Mouse (Mus musculus) liver, embryonic 14.5 days (tissue): ENCODE results near the gene Gse1. TPM values are rescaled to one million over a fixed set of nuclear protein-coding genes. Genes with fewer than 3 reads are reported as not detected.
A peak's percentile ranks its signal among the peaks of the same experiment; 100 is the strongest.

Experiments
- ATAC-seq: fragments of 200-750 bp; cut with Nextera tagmentation; 2 replicates; pipeline ENCODE4 v1.8.0; 2017; ENCODE audit warnings: moderate number of reproducible peaks, mild to moderate bottlenecking, moderate library complexity; ENCODE audit not compliant: insufficient read depth
- DNase-seq, 3 experiments: peaks; one replicate each; pipeline ENCODE4 v3.0.0-alpha.2; 2012 to 2013; ENCODE audit warnings: low read depth in 3 of 3, low spot score in 3 of 3
- H3K27ac ChIP-seq: fragments of 300-500 bp; sonication (generic); 2 replicates; pipeline ENCODE4 v1.5.1; 2014; ENCODE audit warnings: moderate library complexity, mild to moderate bottlenecking, control low read depth, inconsistent platforms
- H3K27me3 ChIP-seq: fragments of 300-500 bp; sonication (generic); 2 replicates; pipeline ENCODE4 v1.6.1; 2014; ENCODE audit warnings: mild to moderate bottlenecking, low read length, moderate library complexity; ENCODE audit not compliant: control insufficient read depth, insufficient read depth
- H3K36me3 ChIP-seq: fragments of 300-500 bp; sonication (generic); replicated peaks from 2 replicates; pipeline ENCODE4 v1.6.1; 2014; ENCODE audit warnings: low read depth; ENCODE audit not compliant: control insufficient read depth, insufficient read depth
- H3K4me1 ChIP-seq, 2 experiments: fragments of 200-500 bp in 1 of 2; fragments of 300-500 bp in 1 of 2; sonication (generic) in 1 of 2; replicated peaks; 2 replicates each; pipeline ENCODE4 v1.6.1; 2012 to 2014; ENCODE audit warnings: antibody characterized with exemption in 1 of 2, inconsistent platforms in 1 of 2, low read length in 1 of 2; ENCODE audit not compliant: control insufficient read depth in 2 of 2, insufficient read depth in 2 of 2
- H3K4me2 ChIP-seq: fragments of 300-500 bp; sonication (generic); 2 replicates; pipeline ENCODE4 v1.6.1; 2014; ENCODE audit warnings: low read depth, mild to moderate bottlenecking, control low read depth, moderate library complexity
- H3K4me3 ChIP-seq, 2 experiments: fragments of 200-500 bp in 1 of 2; fragments of 300-500 bp in 1 of 2; sonication (generic) in 1 of 2; 2 replicates each; pipeline ENCODE4 v1.5.1; 2012 to 2014; ENCODE audit warnings: low read depth in 2 of 2, low read length in 2 of 2, mild to moderate bottlenecking in 2 of 2, control low read depth in 1 of 2, inconsistent platforms in 1 of 2, moderate library complexity in 1 of 2; ENCODE audit not compliant: insufficient read depth in 1 of 2
- H3K9ac ChIP-seq: fragments of 300-500 bp; sonication (generic); replicated peaks from 2 replicates; pipeline ENCODE4 v1.6.1; 2014; ENCODE audit warnings: mild to moderate bottlenecking, control low read depth, moderate library complexity
- H3K9me3 ChIP-seq: fragments of 300-500 bp; sonication (generic); 2 replicates; pipeline ENCODE4 v1.6.1; 2016; ENCODE audit warnings: low read length, mixed read lengths; ENCODE audit not compliant: control insufficient read depth
- CTCF ChIP-seq: IDR thresholded peaks from 2 replicates; pipeline ENCODE4 v1.5.1; 2016; ENCODE audit warnings: antibody characterized with exemption, low read depth, control low read depth
- EP300 ChIP-seq: IDR thresholded peaks from 2 replicates; pipeline ENCODE4 v1.6.1; 2016; ENCODE audit warnings: antibody characterized with exemption, low read depth
- WGBS: fragments of 180-500 bp; shearing (Covaris S2); extraction: QIAGEN DNeasy Blood & Tissue Kit; methylation state at CpG from one replicate; pipeline ENCODE4 v1.1.7; 2014; ENCODE audit not compliant: insufficient replicate concordance; 5-methylcytosine and 5-hydroxymethylcytosine counted together
- polyA plus RNA-seq, 2 experiments: library from polyadenylated mRNA; depleted of rRNA in 1 of 2; stranded (reverse) in 1 of 2; unstranded in 1 of 2; fragments of >200 nt; fragmentation: Nextera tagmentation in 1 of 2; extraction: Ambion mirVana in 1 of 2; gene quantifications; 2 replicates each; pipeline versions ENCODE4 v1.2.1 to v1.2.3; 2012 to 2014

Gse1 gene
- polyA plus RNA-seq, 2 experiments: 11.4 to 14.9 TPM

DNA sequence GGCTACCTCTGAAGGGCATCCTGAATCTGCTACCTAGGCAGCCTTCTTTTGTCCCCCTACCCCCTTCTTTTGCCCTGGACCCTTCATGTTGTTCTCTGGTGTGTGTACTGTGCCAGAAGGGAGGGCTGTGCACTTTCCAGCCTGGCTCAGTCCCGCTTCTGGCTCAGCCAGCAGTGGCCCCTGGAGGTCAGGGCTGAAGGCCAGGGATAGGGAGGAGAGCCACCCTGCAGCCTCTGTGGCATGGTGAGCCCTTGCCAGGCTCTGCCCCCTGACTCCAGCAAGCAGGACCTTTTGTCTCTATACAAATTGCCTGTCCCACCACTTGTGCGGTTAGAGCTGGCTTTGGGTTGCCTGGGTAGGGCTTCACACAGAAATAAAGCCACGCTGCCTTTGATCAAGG, 85.4 kb downstream of the Gse1 start:
- Histone ChIP-seq H3K4me3 (no peak overlapping the region), H3K4me2 (no peak overlapping the region), H3K27me3 (no peaks in the 10 kb centered on the region), H3K9ac (no peak overlapping the region), H3K36me3 (no peaks in the 10 kb centered on the region), H3K27ac (no peak overlapping the region), H3K9me3 (no peaks in the 10 kb centered on the region), H3K4me1 (no peaks in the 10 kb centered on the region)
- WGBS: 74% methylated on average over 3 of the region's 3 CpGs
- ATAC-seq (no peak), DNase-seq (no peak)
- no peak for TF ChIP-seq EP300
- no peak for TF ChIP-seq CTCF

DNA sequence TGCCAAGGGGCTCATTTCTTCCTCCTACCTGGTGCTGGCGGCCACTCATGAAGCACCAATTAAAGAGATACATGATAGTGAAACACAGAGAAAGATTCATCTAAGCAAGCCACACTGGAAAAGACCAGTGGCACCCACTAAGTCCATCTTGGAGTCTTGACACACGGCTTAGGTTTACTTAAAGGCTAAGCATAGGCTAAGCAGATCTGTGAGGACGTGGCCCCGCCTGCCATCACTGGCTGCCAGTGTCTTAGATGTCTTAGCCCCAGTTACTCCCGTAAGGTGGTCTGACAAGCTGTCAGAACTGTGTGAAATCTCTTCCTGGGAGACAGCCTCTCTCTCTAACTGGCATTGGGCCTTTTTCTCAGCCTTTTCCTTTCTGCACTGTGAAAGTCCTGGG, 86.7 kb downstream of the Gse1 start:
- no peak for TF ChIP-seq CTCF
- no peak for TF ChIP-seq EP300
- Histone ChIP-seq H3K27ac (no peak overlapping the region), H3K36me3 (no peaks in the 10 kb centered on the region), H3K4me3 (no peak overlapping the region), H3K9me3 (no peaks in the 10 kb centered on the region), H3K4me2 (no peak overlapping the region), H3K4me1 (peaks cover 0 to 4% of the 10 kb centered on the region in 2 experiments; a peak in 2 of 4 replicates), H3K9ac (no peak overlapping the region), H3K27me3 (no peaks in the 10 kb centered on the region)
- ATAC-seq: no peak
- DNase-seq: no peak
- 65% methylated on average over 5 of the region's 5 CpGs for WGBS

DNA sequence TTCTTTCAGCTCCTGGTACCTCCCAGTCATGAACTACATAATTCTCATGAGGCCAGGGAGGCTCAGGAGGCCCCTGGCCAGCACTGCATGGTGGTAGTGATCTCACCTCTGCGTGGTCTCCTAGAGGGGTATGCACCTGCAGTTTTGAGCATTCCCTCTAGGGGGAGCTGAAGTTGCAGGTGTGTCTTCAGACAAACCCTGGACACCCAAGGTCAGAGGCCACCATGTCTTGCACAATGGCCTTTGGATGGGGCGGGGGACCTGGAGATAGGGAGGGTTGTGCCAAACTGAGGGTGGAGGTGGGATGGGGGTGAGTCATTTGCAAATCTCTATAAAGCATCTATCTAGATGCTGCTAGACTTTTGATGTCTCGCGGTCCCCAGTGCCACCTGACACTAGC, 87.4 kb downstream of the Gse1 start:
- Histone ChIP-seq H3K27ac (no peak overlapping the region), H3K4me3 (no peak overlapping the region), H3K9ac (no peak overlapping the region), H3K4me2 (no peak overlapping the region), H3K27me3 (no peaks in the 10 kb centered on the region), H3K36me3 (no peaks in the 10 kb centered on the region), H3K9me3 (no peaks in the 10 kb centered on the region), H3K4me1 (peaks cover 0 to 4% of the 10 kb centered on the region in 2 experiments; a peak in 2 of 4 replicates)
- WGBS: 68% methylated on average over 4 of the region's 4 CpGs
- TF ChIP-seq CTCF (peak; percentile 79), EP300 (no peak)
- DNase-seq (no peak), ATAC-seq (no peak)

DNA sequence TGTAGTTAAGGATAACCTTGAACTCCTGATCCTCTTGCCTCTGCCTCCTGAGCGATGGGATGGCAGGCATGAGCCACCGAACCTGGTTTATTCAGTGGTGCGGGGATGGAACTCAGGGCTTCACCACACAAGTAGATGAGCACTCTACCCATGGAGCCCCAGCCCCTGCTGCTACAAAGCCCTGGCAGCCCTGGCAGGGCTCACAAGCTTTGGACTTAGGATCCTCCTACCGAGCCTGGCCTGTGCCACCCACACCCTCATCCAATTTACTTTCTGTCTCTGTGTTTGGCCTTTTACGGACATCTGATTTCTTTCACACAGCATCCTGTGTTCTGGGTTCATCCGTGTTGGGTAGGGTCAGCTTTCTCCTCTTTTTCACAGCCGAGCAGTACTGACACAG, 88.5 kb downstream of the Gse1 start:
- ATAC-seq (no peak), DNase-seq (no peak)
- no peak overlapping the region for H3K9ac ChIP-seq
- no peak overlapping the region for H3K4me3 ChIP-seq
- no peak for TF ChIP-seq EP300
- peaks cover 0 to 4% of the 10 kb centered on the region in 2 experiments; a peak in 2 of 4 replicates for H3K4me1 ChIP-seq
- no peaks in the 10 kb centered on the region for H3K9me3 ChIP-seq
- H3K27me3 ChIP-seq: no peaks in the 10 kb centered on the region
- no peak overlapping the region for H3K4me2 ChIP-seq
- WGBS: 75% methylated on average over 7 of the region's 7 CpGs
- H3K36me3 ChIP-seq: no peaks in the 10 kb centered on the region
- no peak overlapping the region for H3K27ac ChIP-seq

DNA sequence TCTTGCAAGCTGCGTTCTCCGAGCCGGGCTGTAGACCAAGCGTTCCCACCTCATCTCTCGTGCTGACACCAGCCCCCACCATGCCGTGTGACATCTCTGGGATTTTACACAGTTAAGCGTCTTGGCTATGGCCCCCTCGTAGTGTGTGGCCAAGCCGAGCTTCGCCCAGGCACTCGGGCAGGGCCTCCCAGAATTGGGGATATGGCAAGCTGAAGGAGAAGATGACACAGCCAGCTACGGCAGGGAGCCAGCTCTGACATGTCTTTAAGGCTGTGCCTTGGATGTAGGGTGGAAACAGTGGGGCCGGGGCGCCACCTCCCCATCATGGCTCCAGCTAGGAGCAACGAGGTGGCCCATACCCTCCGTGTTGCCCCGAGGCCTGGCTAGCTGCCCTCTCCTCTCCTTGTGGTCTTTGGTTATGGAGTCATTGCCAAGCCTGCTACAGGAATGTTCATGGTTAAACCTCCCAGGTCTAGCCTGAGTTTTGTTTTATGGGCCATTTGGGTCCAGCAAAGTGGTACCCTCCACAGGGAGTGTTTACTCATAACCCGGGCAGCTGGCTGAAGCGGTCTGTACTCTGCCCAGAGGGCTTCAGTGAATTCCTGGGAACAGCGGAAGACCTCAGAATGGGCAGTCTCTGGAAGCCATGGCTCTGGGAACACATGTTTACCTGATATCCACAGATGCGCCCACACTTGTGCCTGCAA, 89.0 kb downstream of the Gse1 start:
- peaks cover 0 to 4% of the 10 kb centered on the region in 2 experiments; a peak in 2 of 4 replicates for H3K4me1 ChIP-seq
- ATAC-seq (no peak), DNase-seq (no peak)
- no peaks in the 10 kb centered on the region for H3K9me3 ChIP-seq
- TF ChIP-seq EP300: no peak
- no peaks in the 10 kb centered on the region for H3K27me3 ChIP-seq
- H3K9ac ChIP-seq: no peak overlapping the region
- H3K4me3 ChIP-seq: no peak overlapping the region
- H3K36me3 ChIP-seq: no peaks in the 10 kb centered on the region
- H3K4me2 ChIP-seq: no peak overlapping the region
- no peak overlapping the region for H3K27ac ChIP-seq
- WGBS: 77% methylated on average over 21 of the region's 21 CpGs
